Mouse (Mus musculus) limb, embryonic 12.5 days (tissue): ENCODE data around the gene Rab14. TPM values are rescaled to one million over a fixed set of nuclear protein-coding genes. Genes with fewer than 3 reads are reported as not detected.

Source experiments
- polyA plus RNA-seq: library from polyadenylated mRNA; unstranded; fragments of >200 nt; fragmentation: Nextera tagmentation; extraction: Ambion mirVana; gene quantifications from 2 replicates; pipeline ENCODE4 v1.2.1, GENCODE M21; 2016

Gene Rab14
- polyA plus RNA-seq, 1 experiment from 2014 or later, result 291 TPM

Other genes with a start within 250 kb of the Rab14 start
- 0.58 and 0.61 TPM in 2 replicates for gene Traf1, start 239.3 kb downstream of the Rab14 start, polyA plus RNA-seq
- gene Hc, start 139.7 kb downstream of the Rab14 start, polyA plus RNA-seq, result 0.12 TPM in 1 of 2 replicates, not detected in the other
- gene AI182371, start 99.6 kb downstream of the Rab14 start, polyA plus RNA-seq, result 0.14 and 0.20 TPM in 2 replicates
- gene Cntrl, start 91.6 kb downstream of the Rab14 start, polyA plus RNA-seq, result 32.0 and 34.5 TPM in 2 replicates
- gene Gsn, start 55.3 kb upstream of the Rab14 start, polyA plus RNA-seq, result 45.2 and 52.5 TPM in 2 replicates
- gene Stom, start 135.9 kb upstream of the Rab14 start, polyA plus RNA-seq, result 12.2 and 12.7 TPM in 2 replicates
- gene 4930568D16Rik, start 166.6 kb upstream of the Rab14 start, polyA plus RNA-seq, result not detected in 2 replicates
- gene 4930402F06Rik, start 196.1 kb upstream of the Rab14 start, polyA plus RNA-seq, result not detected in 2 replicates